Mouse (Mus musculus): ENCODE results near the gene Rpl6.

The Rpl6 gene

GRCm38 (mm10) chr5:121204132-121205089, at the start of gene Rpl6:
Rpl6 (plus strand) TSS chr5:121204481.
- peak; percentile 82 to 88 for DNase-seq

DNA sequence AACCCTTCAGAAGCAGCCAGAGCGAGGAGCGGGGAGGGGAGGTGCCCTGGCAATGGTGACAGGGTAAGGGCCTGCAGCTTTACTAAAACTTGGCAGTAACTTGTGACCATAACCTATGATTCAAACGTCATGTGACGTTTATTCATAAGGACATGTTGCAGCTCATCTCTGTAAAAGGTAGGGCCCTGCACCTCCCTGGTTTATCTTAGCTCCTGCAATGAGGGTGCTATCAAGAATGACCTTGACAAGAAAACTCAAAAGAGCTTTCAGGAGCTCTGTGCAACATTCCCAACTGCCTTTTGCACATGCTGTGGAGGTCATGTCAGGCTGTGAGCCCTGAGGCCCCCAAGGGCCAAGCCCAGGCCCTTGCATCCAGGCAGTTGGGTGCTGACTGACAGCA, 48.2 kb upstream of the Rpl6 start:
- DNase-seq: no peak

- DNase-seq: no peak
These were observed 47.3 kb upstream of the Rpl6 start for GRCm38 (mm10) chr5:121157017-121157416.

DNA sequence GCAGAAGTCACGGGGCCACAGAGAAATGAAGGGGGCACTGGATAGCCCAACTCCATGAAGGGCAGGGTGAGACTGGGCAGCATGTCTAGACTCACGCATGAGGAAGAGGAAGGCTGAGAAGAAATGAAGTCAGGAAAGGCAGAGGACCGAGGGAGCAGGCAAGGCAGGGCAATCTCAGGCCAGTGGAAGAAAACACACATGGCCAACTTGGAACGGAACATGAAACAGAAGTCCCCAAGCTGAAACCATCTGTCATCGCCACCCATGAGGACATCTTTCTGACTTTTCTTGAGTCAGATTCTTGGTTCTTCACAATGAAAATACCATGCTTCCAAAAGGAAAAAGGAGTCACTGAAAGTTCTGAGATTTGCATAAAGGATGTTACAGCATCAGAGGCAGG, 46.8 kb upstream of the Rpl6 start:
- no peak for DNase-seq

DNA sequence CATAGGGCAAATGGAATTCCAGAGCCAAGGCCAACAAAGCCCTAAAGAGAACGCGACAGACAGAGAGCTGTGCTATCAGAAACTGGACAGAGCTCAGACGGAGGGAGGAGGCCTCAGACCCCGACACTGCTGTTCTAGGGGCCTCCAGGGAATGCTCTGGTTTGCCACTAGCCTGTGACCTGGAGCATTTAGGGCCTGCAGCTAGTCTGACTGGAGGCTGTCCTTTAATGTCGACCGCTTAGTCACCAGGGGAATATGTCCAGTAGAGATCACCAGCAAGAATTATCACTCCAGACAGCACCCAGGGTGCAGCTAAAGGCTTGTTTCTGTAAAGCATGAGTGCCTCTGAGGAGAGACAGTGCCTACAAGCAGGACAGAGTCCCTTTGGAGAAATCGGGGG, 45.3 kb upstream of the Rpl6 start:
- no peak for DNase-seq

DNA sequence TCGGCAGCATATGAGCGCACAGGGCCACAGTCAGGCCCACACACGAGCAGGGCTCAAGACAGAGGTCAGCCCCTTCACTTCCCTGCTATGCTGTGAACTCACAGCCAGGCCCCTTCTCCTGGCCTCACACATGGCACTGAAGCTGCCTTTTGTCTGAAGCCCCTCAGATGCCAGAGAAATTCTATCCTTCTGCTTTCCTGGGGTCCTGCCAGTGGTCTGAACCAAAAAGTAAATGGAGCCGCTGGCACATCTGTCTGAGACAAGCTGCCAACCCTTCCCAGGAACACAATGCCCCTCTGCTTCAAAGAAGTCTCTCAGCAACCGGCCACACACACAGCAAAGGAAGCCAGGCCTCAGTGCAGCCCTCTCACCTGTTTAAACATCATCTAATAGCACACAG, 42.0 kb upstream of the Rpl6 start:
- no peak for DNase-seq

DNA sequence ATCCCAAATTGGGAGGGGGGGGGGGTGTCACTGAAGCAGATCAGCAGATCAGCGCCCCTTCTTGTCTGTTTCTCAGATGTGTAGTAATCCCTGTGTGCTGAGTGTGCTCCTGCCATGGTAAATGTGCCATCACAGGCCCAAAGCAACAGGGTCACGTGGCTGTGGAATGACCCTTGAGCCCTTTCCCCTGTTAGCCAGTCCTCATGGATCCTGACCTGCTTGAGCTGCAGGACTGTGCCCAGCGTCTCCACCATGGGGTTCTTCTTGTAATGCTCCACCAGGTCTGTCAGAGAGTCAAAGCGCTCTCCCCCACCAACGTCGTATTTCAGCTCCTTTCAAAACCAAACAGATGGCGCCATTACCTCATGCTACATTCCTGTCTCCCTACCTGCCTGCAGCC, 41.4 kb upstream of the Rpl6 start:
- peak in 1 of 2 experiments; percentile 48 for DNase-seq

DNA sequence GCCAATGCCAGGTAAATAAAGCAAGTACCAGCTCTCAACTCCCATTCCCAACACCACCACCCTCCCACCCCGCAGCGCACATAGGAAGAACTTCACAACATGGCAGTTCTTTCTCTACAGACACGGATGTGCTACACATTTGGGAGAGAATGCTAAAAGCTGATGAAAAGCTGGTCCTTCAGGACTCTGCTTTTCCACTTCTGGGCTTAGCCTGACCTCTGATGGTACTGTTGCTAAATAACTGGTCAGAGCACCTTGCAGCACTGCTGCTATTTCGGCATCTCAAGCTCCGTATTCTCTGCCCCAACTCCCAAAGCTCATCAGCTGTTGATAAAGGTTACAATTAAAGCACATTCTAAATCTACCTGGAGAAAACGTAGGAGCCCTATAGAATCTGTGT, 37.4 kb upstream of the Rpl6 start:
- DNase-seq: no peak

GRCm38 (mm10) chr5:121169588-121169987, 34.7 kb upstream of the Rpl6 start:
- DNase-seq: no peak

- DNase-seq: no peak
These were observed 31.4 kb upstream of the Rpl6 start for GRCm38 (mm10) chr5:121172835-121173234.

GRCm38 (mm10) chr5:121179077-121179857, 25.0 kb upstream of the Rpl6 start:
- DNase-seq: no peak

DNA sequence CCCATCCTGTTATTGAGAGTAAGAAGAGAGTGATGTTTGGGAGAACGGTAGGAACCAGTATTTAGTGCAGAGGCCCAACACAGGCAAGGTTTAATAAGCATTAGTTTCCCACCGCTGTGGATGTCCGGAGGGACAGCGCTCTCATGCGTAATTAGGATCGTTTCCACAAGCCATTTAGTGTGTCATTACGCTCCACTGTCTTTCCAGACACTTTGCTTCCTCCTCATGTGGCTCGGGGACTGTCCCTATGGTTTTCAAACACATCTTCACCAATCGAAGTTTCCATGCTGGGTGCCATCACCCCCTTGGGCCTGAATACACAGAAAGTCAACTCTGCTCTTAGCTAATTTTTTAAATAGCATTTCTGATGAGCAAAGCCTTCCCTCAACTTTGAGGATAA, 21.0 kb upstream of the Rpl6 start:
- DNase-seq: no peak

GRCm38 (mm10) chr5:121184375-121184774, 19.9 kb upstream of the Rpl6 start:
- DNase-seq: no peak

DNA sequence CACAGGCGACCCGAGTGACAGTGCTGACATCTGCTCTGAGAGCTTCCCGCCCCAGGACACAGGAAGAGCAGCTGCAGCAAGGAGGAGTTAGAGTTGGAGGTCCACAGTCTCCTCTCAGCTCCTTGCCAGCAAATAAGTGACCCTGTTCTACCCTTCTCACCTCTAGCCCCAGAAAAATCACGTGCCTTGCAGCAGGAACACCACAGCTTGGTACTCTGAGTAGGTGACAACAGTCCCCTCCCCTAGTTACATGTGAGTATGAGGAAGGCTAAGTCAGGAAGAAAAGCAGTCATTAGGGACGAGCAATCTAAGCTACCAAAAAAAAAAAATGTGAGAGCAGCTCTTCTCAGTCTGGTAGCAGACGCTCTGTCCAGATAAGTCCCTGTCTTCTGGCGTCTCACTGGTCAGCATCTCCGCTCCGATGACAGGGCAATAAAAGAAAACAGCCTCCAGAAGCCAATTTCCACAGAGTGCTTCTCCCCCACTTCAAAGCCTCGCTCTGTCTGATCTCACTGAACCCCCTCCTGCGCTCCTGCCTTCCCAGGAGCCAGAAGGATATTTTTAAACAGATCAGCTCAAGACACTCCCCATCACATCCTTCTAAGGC, 19.2 kb upstream of the Rpl6 start:
- DNase-seq: peak in 1 of 2 experiments; percentile 31

DNA sequence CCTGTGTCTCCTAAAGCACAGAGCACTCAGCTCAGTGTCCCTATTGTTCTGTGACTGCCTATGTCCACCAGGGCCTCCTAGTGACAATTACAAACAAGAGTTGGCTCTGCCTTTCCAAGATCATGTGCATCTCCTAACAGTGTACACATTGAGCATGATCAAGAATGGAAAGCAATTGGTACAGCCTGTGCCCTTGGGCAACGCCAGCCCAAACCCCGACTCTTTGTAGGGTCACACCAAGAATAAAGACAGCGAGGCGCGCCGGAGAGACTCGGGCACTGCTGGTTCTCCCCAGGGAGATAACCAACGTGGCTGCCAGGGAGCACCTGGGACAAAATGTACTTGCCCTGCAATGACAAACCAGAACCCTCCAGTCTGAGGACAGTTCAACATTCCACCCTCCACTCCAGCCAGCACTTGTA, 16.7 kb upstream of the Rpl6 start:
- no peak for DNase-seq

- DNase-seq: no peak
These were observed 16.0 kb upstream of the Rpl6 start for GRCm38 (mm10) chr5:121188265-121188664.

DNA sequence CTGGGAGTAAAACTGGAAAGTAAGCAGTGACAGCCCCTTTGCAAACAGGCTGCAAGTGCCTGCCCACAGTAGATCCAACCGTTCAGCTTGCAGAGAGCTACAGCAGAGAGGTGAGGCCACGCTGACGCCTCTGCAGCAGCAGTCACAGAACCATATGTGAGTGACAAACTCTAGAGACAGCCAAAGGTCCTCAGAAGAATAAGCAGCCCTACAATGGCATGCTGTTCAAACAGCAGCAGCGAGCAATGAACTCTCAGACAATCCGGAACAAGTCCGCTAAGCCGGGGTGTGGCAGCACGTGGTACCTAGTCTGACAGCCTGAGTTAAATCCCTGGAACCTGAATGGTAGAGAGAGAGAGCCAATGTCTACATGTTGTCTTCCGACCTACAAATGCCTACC, 15.1 kb upstream of the Rpl6 start:
- DNase-seq: no peak

- DNase-seq: peak in 1 of 2 experiments; percentile 22
These were observed 14.0 kb upstream of the Rpl6 start for GRCm38 (mm10) chr5:121190210-121190835.

GRCm38 (mm10) chr5:121190836-121191583, 13.3 kb upstream of the Rpl6 start, which contains the start of gene Ptpn11:
Ptpn11 (minus strand) TSS chr5:121191397.
- DNase-seq: peak; percentile 91 to 94

DNA sequence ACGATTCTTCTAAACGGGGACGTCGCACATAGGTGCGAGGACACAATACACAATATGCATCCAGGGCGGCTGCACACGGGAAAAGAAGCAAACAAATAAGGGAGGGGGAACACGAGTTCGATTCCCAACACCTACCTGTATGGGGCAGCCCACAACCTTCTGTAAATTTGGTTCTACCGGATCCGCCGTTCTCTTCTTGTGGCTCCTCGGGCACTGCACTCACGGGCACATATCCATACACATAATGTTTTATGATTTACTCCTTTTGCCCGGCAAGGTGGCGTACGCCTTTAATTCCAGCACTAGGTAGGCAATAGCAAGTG, 12.7 kb upstream of the Rpl6 start:
- no peak for DNase-seq

DNA sequence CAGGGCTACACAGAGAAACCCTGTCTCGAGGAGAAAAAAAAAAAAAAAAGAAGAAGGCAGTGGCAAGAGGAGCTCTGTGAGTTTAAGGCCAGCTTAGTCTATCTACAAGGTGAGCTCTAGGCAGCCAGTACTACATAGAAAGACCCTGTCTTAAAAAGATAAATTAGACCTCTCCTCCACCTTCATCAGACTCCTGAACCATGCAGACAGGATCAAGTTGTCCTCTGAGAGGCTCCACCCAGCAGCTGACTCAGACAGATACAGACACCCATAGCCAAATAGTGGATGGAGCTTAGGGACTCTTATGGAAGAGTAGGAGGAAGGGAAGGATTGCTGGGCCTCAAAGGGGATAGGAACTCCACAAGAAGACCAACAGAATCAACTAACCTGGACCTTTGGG, 10.1 kb upstream of the Rpl6 start:
- DNase-seq: no peak

DNA sequence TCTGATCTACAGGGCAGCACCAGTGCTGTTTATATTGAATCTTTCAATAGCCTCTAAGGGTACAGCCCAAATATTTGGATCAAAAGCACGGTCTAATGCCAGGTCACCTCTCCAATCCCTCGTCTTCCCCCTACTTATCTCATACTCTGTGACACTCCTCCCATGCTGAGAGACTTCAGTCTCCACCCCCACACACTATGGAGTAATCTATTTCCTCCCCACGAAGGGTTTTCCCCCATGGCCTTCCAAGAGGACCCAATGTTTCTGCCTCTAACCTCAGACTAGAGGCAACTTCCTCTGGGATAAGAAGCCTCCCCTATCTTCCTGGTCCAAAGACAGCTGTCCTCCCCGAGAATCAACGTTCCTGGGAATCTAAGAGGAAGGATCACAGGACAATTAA, 7.5 kb upstream of the Rpl6 start:
- no peak for DNase-seq
